Mouse (Mus musculus) erythroblast, embryonic 14.5 days (primary cell): Measurements from ENCODE around the gene Frem3.

Experiments used
- GATA1 ChIP-seq: IDR thresholded peaks from 2 replicates; pipeline ENCODE4 v1.6.1; 2012; ENCODE audit warnings: low read length, inconsistent platforms, mixed read lengths
- TAL1 ChIP-seq: IDR thresholded peaks from 3 replicates; pipeline ENCODE4 v1.6.1; 2012; ENCODE audit warnings: low read length, inconsistent platforms, mixed read lengths

DNA sequence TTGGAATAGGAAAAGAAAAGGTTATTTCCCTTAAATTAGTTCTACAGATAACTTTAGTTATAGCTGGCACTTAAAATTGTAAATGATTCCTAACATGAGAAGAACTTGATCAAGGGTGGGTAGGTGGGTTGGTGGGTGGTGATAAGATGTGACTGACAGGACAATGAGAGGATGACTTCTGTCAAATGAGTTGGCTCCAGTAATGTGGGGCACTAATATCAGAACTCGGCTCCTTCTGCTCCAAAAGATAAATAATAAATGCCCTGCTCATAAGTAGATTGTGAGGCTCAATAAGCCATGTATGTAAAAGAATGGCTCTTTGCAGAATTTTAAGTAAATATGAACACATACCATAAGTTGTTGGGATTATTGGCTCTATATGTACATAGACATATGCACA is 43.4 kb upstream of the Frem3 start:
- TF ChIP-seq GATA1 (no peak), TAL1 (no peak)
